Mouse (Mus musculus) testis, adult 2 months (tissue): ENCODE results near the gene Cldn8. TPM values are rescaled to one million over a fixed set of nuclear protein-coding genes. Genes with fewer than 3 reads are reported as not detected.

ENCODE experiments used
- H3K27ac ChIP-seq: fragments of 200-500 bp; 2 replicates; pipeline ENCODE4 v1.5.1; 2012; ENCODE audit warnings: low read depth, low read length; ENCODE audit not compliant: control insufficient read depth, insufficient read depth
- H3K27me3 ChIP-seq: fragments of 200-500 bp; 2 replicates; pipeline ENCODE4 v1.6.1; 2012; ENCODE audit warnings: mild to moderate bottlenecking, low read length, moderate library complexity; ENCODE audit not compliant: control insufficient read depth, insufficient read depth
- H3K36me3 ChIP-seq: fragments of 200-500 bp; 2 replicates; pipeline ENCODE4 v1.6.1; 2012; ENCODE audit warnings: mild to moderate bottlenecking, low read length; ENCODE audit not compliant: control insufficient read depth, insufficient read depth
- H3K4me1 ChIP-seq: fragments of 200-500 bp; 2 replicates; pipeline ENCODE4 v1.6.1; 2012; ENCODE audit warnings: low read length; ENCODE audit not compliant: control insufficient read depth, insufficient read depth
- H3K4me3 ChIP-seq: fragments of 200-500 bp; 2 replicates; pipeline ENCODE4 v1.5.1; 2012; ENCODE audit warnings: low read depth, mild to moderate bottlenecking, low read length, moderate library complexity, mixed read lengths; ENCODE audit not compliant: control insufficient read depth
- CTCF ChIP-seq: fragments of 200-500 bp; IDR thresholded peaks from 2 replicates; pipeline ENCODE4 v1.5.1; 2012; ENCODE audit warnings: low read depth, mild to moderate bottlenecking, inconsistent platforms, low read length, moderate library complexity; ENCODE audit not compliant: control insufficient read depth, insufficient read depth, insufficient replicate concordance
- POLR2A ChIP-seq: fragments of 200-500 bp; IDR thresholded peaks from 2 replicates; pipeline ENCODE4 v1.6.1; 2012; ENCODE audit warnings: low read depth, mild to moderate bottlenecking, inconsistent platforms, low read length, moderate library complexity; ENCODE audit not compliant: control insufficient read depth
- polyA plus RNA-seq: library from polyadenylated mRNA; depleted of rRNA; stranded (reverse); fragments of >200 nt; gene quantifications from 2 replicates; pipeline ENCODE4 v1.2.3, GENCODE M21; 2012; rRNA removed

Cldn8 gene
- polyA plus RNA-seq, result 2.8 TPM in 1 of 2 replicates, not detected in the other

- no peaks in the 10 kb centered on the region for H3K27me3 ChIP-seq
- H3K4me3 ChIP-seq, result no peak within 1 kb of the TSS
- no peak within 1 kb of the TSS for H3K27ac ChIP-seq
- H3K4me1 ChIP-seq, result no peaks in the 10 kb centered on the region; the same call in 1 of the 2 replicates
- TF ChIP-seq CTCF, result no peak
- TF ChIP-seq POLR2A, result no peak
- H3K36me3 ChIP-seq, result no peaks in the 10 kb centered on the region
Observed at GRCm38 (mm10) chr16:88563045-88563913, at the start of gene Cldn8. Gene Cldn8 (minus strand): TSS chr16:88563183.

DNA sequence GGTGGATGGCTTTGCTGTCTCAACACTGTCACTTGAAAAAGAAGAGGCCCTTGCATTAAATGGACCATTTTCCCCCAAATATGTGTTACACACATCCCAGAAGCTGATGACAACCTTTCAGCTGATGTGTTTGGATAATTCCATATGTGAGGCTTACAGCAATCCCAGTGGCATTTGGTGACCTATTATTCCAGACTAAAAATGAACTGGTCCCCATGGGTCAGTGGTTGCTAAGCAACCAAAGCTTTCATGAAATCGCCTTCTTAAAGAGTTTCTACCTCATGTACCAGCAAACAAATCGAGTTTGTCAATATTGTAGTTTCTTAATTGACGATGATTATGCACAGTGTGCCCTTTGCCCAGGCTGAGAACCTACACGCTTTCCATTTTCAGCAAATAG is 49.7 kb upstream of the Cldn8 start:
- Histone ChIP-seq H3K27me3 (no peaks in the 10 kb centered on the region), H3K4me1 (no peaks in the 10 kb centered on the region), H3K4me3 (no peak overlapping the region; the same call in 1 of the 2 replicates), H3K27ac (no peak overlapping the region), H3K36me3 (no peaks in the 10 kb centered on the region)
- TF ChIP-seq CTCF (no peak), POLR2A (no peak)

GRCm38 (mm10) chr16:88611922-88612321 is 48.9 kb upstream of the Cldn8 start, which contains the start of gene Krtap24-1:
Gene Krtap24-1 (minus strand): TSS chr16:88612279.
- Histone ChIP-seq H3K27ac (no peak within 1 kb of the TSS), H3K4me1 (no peaks in the 10 kb centered on the region), H3K4me3 (peak within 1 kb of the TSS; percentile 41), H3K27me3 (no peaks in the 10 kb centered on the region), H3K36me3 (no peaks in the 10 kb centered on the region)
- TF ChIP-seq POLR2A, result no peak
- no peak for TF ChIP-seq CTCF

DNA sequence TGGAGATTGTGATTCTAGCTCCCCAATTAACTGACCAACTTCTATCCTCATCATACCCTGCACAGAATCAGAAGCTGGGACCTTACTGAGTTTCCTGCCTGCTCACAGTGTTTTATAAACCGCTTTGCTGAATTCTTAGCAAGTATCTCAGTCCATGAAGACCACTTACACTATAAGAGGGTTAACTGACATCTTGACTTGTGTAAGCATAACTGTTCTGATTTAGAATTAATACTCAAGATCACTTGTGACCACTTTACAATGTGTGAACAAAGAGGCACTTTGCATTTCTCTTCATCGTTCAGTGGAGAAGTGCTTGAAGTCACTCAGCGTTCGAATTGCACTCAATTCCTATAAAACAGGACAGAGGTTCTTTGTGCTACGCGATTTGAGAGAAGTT is 41.6 kb upstream of the Cldn8 start:
- Histone ChIP-seq H3K36me3 (no peaks in the 10 kb centered on the region), H3K4me1 (peaks cover 2% of the 10 kb centered on the region), H3K4me3 (no peak overlapping the region), H3K27ac (no peak overlapping the region), H3K27me3 (no peaks in the 10 kb centered on the region)
- TF ChIP-seq POLR2A (no peak), CTCF (no peak)

DNA sequence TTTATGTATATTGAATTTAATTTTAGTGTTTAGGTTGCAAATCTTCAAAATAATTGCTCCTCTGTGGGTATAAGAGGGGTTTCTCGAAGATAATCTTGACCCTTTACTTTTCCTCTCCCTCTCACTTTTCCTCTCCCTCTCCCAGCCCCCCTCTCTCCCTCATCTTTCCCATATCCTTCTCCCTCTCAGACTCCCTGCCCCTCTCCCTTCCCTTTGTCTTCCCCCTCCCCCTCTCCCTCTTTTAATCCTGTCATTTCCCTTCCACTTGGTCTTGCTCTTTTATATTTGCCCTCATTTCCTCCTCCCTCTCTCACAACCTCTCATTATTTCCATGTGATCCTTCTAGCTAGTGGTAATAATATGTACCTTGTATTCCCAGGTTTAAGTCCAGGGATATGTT is 39.5 kb upstream of the Cldn8 start:
- no peaks in the 10 kb centered on the region for H3K36me3 ChIP-seq
- H3K27ac ChIP-seq, result no peak overlapping the region
- peaks cover 2% of the 10 kb centered on the region for H3K4me1 ChIP-seq
- no peaks in the 10 kb centered on the region for H3K27me3 ChIP-seq
- TF ChIP-seq CTCF, result no peak
- TF ChIP-seq POLR2A, result no peak
- no peak overlapping the region for H3K4me3 ChIP-seq

- H3K4me3 ChIP-seq, result no peak overlapping the region
- TF ChIP-seq POLR2A, result no peak
- no peak for TF ChIP-seq CTCF
- H3K4me1 ChIP-seq, result peaks cover 2% of the 10 kb centered on the region
- H3K27me3 ChIP-seq, result no peaks in the 10 kb centered on the region
- no peaks in the 10 kb centered on the region for H3K36me3 ChIP-seq
- H3K27ac ChIP-seq, result no peak overlapping the region
Observed at GRCm38 (mm10) chr16:88600303-88600702, 37.3 kb upstream of the Cldn8 start.

DNA sequence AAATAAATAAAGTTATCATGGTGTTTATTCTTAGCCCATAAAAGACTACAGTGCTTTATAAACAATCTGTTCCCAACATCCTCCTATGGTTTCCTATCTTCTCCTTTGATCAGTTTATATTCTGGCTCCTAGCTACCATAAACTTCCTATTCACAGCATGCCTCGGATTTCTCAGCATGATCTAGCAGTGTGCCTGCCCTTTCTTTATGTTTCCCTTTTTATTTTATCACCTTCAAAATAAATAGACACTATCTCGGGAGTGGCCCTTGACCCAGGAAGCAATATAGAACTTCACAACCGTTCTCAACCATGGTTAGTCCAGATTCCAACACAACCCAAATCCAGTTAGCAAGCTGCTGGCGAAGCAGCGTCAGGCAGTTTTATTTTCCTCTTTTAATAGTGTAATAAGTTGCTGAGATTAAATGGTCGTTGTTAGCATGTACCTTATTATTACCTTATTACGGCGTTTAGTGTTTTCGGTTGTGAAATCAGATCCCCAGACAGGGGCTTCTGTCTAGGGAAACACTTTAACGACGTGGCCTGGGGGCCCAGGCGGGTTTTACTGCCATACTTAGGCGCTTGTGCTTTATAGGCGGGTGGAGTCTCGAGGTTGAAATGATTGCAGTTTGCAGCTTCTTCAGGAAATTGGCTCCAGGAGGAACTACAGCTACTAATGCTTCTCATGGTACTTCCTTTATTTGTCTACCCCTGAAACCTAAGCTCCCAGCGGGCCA is 36.7 kb upstream of the Cldn8 start:
- Histone ChIP-seq H3K4me1 (peaks cover 2% of the 10 kb centered on the region), H3K27me3 (no peaks in the 10 kb centered on the region), H3K27ac (no peak overlapping the region), H3K4me3 (no peak overlapping the region), H3K36me3 (no peaks in the 10 kb centered on the region)
- no peak for TF ChIP-seq CTCF
- no peak for TF ChIP-seq POLR2A
